Mouse (Mus musculus) erythroblast, embryonic 14.5 days (primary cell): ENCODE data around the gene Sec31a. TPM values are rescaled to one million over a fixed set of nuclear protein-coding genes. Genes with fewer than 3 reads are reported as not detected.
A peak's percentile ranks its signal among the peaks of the same experiment; 100 is the strongest.

Experiments
- H3K27me3 ChIP-seq: 2 replicates; pipeline ENCODE4 v1.6.1; 2012; ENCODE audit warnings: inconsistent platforms; ENCODE audit not compliant: control insufficient read depth
- H3K36me3 ChIP-seq: 2 replicates; pipeline ENCODE4 v1.6.1; 2012; ENCODE audit warnings: mild to moderate bottlenecking, inconsistent platforms; ENCODE audit not compliant: control insufficient read depth
- H3K4me1 ChIP-seq: 2 replicates; pipeline ENCODE4 v1.6.1; 2012; ENCODE audit warnings: inconsistent platforms; ENCODE audit not compliant: control insufficient read depth
- H3K4me3 ChIP-seq: replicated peaks from 2 replicates; pipeline ENCODE3; 2012; ENCODE audit warnings: moderate library complexity, mild to moderate bottlenecking, inconsistent platforms
- H3K9me3 ChIP-seq: 2 replicates; pipeline ENCODE4 v1.6.1; 2012; ENCODE audit warnings: low read length, inconsistent platforms, mixed read lengths; ENCODE audit not compliant: control insufficient read depth
- GATA1 ChIP-seq: IDR thresholded peaks from 2 replicates; pipeline ENCODE4 v1.6.1; 2012; ENCODE audit warnings: low read length, inconsistent platforms, mixed read lengths
- TAL1 ChIP-seq: IDR thresholded peaks from 3 replicates; pipeline ENCODE4 v1.6.1; 2012; ENCODE audit warnings: low read length, inconsistent platforms, mixed read lengths
- polyA plus RNA-seq: library from polyadenylated mRNA; stranded (reverse); fragments of >175 nt; gene quantifications from 2 replicates; pipeline ENCODE4 v1.2.3, GENCODE M21; 2012

The Sec31a gene
- 1.6 and 1.7 TPM in 2 replicates for polyA plus RNA-seq

DNA sequence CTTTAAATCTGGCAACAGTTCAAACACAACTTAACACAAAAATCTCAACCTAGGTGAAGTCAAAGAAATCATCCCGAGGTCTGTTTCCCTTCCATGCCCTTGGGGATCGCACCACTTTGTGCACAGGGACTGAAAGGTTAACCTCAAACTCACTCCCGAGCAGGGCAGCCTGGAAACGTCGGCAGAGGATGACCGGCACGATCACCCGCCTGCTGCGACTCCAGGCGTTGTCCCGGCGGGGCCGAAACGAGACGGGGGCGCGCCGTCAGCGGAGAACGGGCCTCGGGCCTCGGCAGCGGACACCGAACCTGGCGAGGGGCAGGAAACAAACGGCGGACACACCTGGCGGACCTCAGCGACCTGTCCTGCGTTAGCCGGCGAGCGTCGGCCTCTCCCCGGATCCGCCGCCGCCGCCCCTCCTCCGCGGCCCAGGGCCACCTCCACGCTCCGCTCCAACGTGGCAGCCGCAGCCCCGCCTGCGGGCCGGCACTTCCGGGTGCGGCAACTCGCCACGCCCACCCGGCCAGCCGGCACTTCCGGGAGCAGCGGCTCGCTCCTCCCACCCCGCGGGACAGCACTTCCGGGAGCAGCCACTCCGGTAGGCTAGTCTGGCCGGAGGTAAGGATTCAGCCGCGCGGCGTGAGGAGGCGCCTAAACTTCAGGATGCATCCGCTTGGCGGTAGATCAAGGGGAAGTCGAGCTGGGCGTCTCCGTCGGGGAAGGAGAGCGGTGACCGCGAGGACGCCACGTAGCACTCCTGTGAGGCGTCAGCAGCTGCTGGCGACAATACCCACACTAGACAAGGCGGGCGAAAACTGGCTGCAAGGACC lies at the start of gene Sec31a:
Gene Sec31a (minus strand): TSS at position 474 of the 830 bp plus-strand sequence.
- peak within 1 kb of the TSS; percentile 87 for H3K4me3 ChIP-seq
- peaks cover 31% of the 10 kb centered on the region for H3K4me1 ChIP-seq
- peaks cover 27% of the 10 kb centered on the region for H3K36me3 ChIP-seq
- no peaks in the 10 kb centered on the region for H3K27me3 ChIP-seq
- no peaks in the 10 kb centered on the region for H3K9me3 ChIP-seq
- no peak for TF ChIP-seq TAL1

GRCm38 (mm10) chr5:100462374-100462773 lies 46.3 kb upstream of the Sec31a start:
- no peaks in the 10 kb centered on the region for H3K27me3 ChIP-seq
- TF ChIP-seq TAL1 (no peak), GATA1 (no peak)
- no peaks in the 10 kb centered on the region for H3K9me3 ChIP-seq
- H3K4me3 ChIP-seq: no peak overlapping the region
- peaks cover 13% of the 10 kb centered on the region for H3K4me1 ChIP-seq
- H3K36me3 ChIP-seq: peaks cover 92% of the 10 kb centered on the region

GRCm38 (mm10) chr5:100461526-100461925 lies 45.5 kb upstream of the Sec31a start:
- Histone ChIP-seq H3K27me3 (no peaks in the 10 kb centered on the region), H3K4me1 (peaks cover 11% of the 10 kb centered on the region), H3K9me3 (no peaks in the 10 kb centered on the region), H3K4me3 (no peak overlapping the region), H3K36me3 (peaks cover 92% of the 10 kb centered on the region)
- TF ChIP-seq TAL1: no peak
- TF ChIP-seq GATA1: no peak

DNA sequence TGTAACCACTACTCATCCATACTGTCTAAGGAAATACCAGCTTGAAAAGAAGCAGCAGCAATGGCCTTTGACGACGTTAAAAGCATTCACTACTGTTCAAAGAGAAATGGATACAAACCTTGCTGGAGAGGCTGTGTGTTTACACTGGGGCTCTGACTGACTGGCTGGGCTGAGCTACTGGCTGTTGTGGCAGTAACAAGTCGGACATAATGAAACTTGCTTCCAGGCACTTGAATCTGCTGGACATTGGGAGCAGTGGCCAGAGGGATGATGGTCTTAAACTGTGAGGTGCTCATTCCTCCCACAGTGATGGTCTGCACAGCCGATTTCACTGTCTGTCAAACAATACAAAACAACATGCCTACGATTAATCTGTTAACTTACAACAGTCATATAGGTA lies 43.4 kb upstream of the Sec31a start:
- peaks cover 9% of the 10 kb centered on the region for H3K4me1 ChIP-seq
- TF ChIP-seq TAL1 (no peak), GATA1 (no peak)
- no peak overlapping the region for H3K4me3 ChIP-seq
- H3K9me3 ChIP-seq: no peaks in the 10 kb centered on the region
- H3K36me3 ChIP-seq: peaks cover 93% of the 10 kb centered on the region
- H3K27me3 ChIP-seq: no peaks in the 10 kb centered on the region

GRCm38 (mm10) chr5:100451871-100452270 lies 35.8 kb upstream of the Sec31a start:
- TF ChIP-seq GATA1 (no peak), TAL1 (no peak)
- peaks cover 99% of the 10 kb centered on the region for H3K36me3 ChIP-seq
- H3K4me1 ChIP-seq: no peaks in the 10 kb centered on the region
- H3K27me3 ChIP-seq: no peaks in the 10 kb centered on the region
- no peak overlapping the region for H3K4me3 ChIP-seq
- no peaks in the 10 kb centered on the region for H3K9me3 ChIP-seq

DNA sequence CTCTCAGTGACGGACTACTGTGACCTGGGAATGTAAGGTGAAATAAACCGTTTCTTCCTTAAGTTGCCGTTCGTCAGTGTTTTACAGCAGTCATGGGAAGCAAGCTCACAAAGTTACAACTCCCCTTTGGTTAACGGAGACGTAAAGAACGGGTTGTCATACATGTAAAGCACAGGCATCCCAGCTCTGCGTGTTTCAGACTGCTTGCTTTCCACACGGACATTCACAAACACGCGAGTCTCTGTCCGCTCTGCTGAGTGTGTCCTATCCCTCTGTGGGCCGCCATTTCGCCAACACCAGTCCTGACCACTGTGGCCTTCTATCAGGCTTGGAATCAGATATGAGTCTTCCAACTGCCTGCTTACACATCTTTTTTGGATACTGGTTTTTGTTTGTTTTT lies 22.8 kb upstream of the Sec31a start:
- Histone ChIP-seq H3K27me3 (no peaks in the 10 kb centered on the region), H3K4me3 (no peak overlapping the region), H3K9me3 (peaks cover 10% of the 10 kb centered on the region), H3K36me3 (peaks cover 76% of the 10 kb centered on the region), H3K4me1 (no peaks in the 10 kb centered on the region)
- TF ChIP-seq TAL1: no peak
- TF ChIP-seq GATA1: no peak

DNA sequence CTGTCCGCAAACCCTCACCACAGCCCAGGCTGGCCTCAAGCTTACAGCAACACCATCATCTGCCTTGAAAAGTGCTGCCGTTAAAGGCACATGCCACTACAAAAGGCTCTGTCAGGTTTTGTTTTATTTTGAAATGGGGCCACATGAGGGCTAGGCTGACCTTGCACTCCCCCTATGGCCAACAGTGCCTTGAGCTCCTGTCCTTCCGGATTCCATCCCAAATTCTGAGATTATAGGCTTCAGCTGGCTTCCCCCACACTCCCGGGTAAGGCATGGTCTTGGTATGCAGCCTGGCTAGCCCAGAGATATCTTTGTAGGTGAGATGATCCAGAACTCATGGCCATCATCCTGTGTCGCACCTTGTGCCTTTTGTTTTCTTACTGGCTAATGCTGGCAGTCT lies 21.9 kb upstream of the Sec31a start:
- H3K4me1 ChIP-seq: no peaks in the 10 kb centered on the region
- H3K4me3 ChIP-seq: no peak overlapping the region
- TF ChIP-seq GATA1: no peak
- no peak for TF ChIP-seq TAL1
- peaks cover 10% of the 10 kb centered on the region for H3K9me3 ChIP-seq
- H3K36me3 ChIP-seq: peaks cover 71% of the 10 kb centered on the region
- no peaks in the 10 kb centered on the region for H3K27me3 ChIP-seq

DNA sequence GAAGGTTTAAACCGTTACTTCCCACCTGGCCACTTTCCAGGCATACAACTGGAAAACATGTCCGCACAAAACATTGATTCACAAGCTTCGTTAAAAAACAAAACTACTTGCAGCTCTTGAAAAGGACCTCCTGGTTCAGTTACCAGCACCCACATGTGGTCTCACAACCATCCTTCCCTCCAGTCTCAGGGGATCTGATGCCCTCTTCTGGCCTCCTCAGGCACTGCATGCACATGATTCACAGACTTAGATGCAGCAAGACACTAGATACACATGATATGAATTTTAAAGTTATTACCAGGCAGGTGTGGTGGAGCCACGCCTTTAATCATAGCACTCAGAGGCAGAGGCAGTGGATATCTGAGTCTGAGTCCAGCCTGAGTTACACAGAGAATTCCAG lies 21.1 kb upstream of the Sec31a start:
- H3K4me1 ChIP-seq: no peaks in the 10 kb centered on the region
- H3K27me3 ChIP-seq: no peaks in the 10 kb centered on the region
- TF ChIP-seq TAL1 (no peak), GATA1 (no peak)
- peaks cover 10% of the 10 kb centered on the region for H3K9me3 ChIP-seq
- peaks cover 67% of the 10 kb centered on the region for H3K36me3 ChIP-seq
- H3K4me3 ChIP-seq: no peak overlapping the region

GRCm38 (mm10) chr5:100430966-100431365 lies 14.9 kb upstream of the Sec31a start:
- no peak overlapping the region for H3K4me3 ChIP-seq
- peaks cover 49% of the 10 kb centered on the region for H3K4me1 ChIP-seq
- peaks cover 44% of the 10 kb centered on the region for H3K36me3 ChIP-seq
- TF ChIP-seq GATA1: no peak
- no peak for TF ChIP-seq TAL1
- no peaks in the 10 kb centered on the region for H3K9me3 ChIP-seq
- no peaks in the 10 kb centered on the region for H3K27me3 ChIP-seq

GRCm38 (mm10) chr5:100430076-100430390 lies 14.0 kb upstream of the Sec31a start:
- TF ChIP-seq TAL1 (no peak), GATA1 (no peak)
- peaks cover 50% of the 10 kb centered on the region for H3K36me3 ChIP-seq
- H3K4me1 ChIP-seq: peaks cover 50% of the 10 kb centered on the region
- H3K27me3 ChIP-seq: no peaks in the 10 kb centered on the region
- H3K4me3 ChIP-seq: peak overlapping the region; percentile 77
- no peaks in the 10 kb centered on the region for H3K9me3 ChIP-seq
